Mouse (Mus musculus): ENCODE results near the gene Pabpc4l. TPM values are rescaled to one million over a fixed set of nuclear protein-coding genes. Genes with fewer than 3 reads are reported as not detected.
"Not testable (repeated sequence)": the region's sequence is repeated elsewhere in the genome, so short reads cannot be mapped to it uniquely, and the experiment has no call there.

Pabpc4l gene
- 2.4 TPM in 2 replicates for polyA plus RNA-seq (2015; fragmentation: Nextera tagmentation; extraction: Ambion mirVana)

GRCm38 (mm10) chr3:46447481-46448265 lies at the start of gene Pabpc4l:
Gene Pabpc4l, minus strand, starts transcription at chr3:46448219.
- DNase-seq (ENCODE audit: low spot score), result no peak

DNA sequence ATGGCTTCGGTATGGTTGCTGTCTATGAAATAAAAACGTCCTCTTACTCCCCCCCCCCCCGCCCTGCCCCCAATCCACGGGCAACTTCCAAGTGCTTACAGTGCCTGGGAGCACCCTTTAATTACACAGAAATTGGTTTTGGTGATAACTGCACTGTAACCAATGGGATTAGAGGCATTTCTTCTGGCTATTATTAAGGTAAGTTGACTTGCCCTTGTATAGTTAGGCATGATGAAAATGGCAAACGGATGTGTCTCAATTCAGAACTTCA lies 42.9 kb upstream of the Pabpc4l start:
- no peak for DNase-seq (ENCODE audit: low spot score)

DNA sequence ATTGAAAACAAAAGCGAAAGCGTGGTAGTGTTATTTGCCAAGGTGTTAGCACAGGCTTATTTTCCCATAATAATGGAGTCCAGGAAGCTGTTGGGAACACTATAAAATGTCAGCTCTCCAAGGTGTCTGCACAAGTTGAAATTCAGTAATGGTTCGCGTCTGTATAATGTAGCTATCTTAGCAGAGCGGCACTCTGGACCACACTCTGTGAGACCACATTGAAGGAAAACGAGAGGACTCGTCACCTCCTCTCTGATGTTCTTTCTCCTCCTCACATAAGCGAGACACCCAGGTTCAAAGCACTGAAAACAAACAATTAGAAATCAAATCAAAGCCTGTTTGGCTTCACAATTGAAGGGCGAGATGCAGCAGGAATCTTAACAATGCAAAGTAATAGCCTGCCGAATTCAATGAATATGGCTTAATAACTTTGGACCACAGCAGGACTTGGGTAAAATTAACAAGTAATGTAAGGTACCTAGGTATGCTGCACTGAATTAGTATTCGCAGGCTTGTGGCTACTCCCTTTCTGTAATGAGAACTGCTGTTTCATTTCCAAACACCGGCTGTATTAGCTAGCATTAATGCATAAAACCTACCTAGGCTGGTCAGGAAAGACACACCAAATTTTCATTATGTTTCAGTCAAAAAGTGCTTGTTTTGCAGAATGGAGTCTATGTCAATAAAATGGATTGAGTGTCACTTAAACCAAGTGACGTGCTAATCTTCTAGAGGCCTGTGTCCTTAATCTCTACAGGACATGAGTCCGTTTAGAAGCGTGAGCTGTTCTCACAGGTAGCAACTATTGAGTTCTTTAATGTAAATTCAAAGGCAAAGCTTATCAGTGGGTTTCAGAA lies 42.3 kb upstream of the Pabpc4l start:
- no peak for DNase-seq (ENCODE audit: low spot score)

- not testable (repeated sequence) for DNase-seq (ENCODE audit: low spot score)
Measured at GRCm38 (mm10) chr3:46486091-46486490, 38.1 kb upstream of the Pabpc4l start.

DNA sequence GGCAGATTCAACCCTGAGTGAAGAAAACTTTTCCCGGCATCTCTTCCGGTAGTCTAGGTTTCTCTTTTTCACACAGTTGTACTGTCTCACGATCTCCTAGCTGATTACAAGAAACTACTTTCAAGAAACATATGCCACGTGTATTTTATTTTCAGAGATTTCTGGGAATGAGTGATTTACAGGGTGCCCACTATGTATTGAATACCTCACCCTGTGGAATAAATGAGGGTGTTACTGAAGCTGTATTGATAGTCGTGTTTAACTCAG lies 180 bp upstream of the Pabpc4l start:
- no peak for DNase-seq (ENCODE audit: low spot score)

DNA sequence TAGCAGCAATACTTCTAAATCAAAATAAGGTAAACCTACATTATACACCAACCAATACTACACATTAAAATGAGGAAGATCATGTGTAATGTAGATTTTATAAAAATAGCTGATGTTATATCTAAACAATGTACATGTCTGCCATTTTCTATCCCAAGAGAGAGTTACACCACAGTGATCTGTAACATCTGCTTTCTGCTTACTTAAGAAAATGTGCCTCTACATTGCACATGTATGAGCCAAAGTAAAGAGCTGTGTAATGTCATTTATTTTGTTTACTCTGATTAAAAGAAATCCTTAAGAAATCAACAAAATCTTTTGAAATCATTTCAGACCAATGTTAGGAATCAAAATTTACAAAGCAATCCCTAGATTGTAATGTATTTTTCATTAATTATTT lies 16.6 kb downstream of the Pabpc4l start:
- DNase-seq (ENCODE audit: low spot score), result no peak

Measured in thymus, postnatal 0 days (tissue).